Mouse (Mus musculus): ENCODE data around the gene Olfr317. TPM values are rescaled to one million over a fixed set of nuclear protein-coding genes. Genes with fewer than 3 reads are reported as not detected.
"Not testable (repeated sequence)": the region's sequence is repeated elsewhere in the genome, so short reads cannot be mapped to it uniquely, and the experiment has no call there.

The Olfr317 gene
- not detected for total RNA-seq (2021)
- long read RNA-seq, experiment 1, result 0 reads
- long read RNA-seq, experiment 2, result 0 reads

DNA sequence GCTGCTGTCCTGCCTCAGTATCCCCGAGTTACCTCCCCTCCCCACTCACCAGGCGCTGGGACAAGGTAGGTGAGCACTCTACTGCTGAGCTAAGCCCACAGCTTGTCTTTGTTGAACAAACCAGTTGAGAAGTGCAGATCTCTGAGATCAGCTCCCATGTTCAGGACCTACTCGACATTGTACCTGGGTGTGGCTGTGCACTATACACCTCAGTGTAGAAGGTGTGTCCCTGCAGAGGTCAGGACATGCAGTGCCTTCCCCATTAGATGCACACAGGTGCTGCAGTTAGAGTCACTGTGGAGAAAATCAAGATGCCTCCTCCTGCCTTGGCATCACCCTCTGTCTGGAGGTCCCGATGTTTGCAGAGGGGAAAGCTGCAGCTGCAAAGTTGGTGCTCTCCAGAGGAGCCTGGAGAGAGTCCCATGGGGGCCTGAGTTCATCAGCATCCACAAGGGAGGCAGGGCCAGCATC is at the start of gene Olfr317:
Gene Olfr317, minus strand, starts transcription at position 421 of the 471 bp plus-strand sequence.
- intact Hi-C loops (cut with DNase I; ENCODE audit: low total_unique reads), result no loop called here
- DNase-seq, result no peak

DNA sequence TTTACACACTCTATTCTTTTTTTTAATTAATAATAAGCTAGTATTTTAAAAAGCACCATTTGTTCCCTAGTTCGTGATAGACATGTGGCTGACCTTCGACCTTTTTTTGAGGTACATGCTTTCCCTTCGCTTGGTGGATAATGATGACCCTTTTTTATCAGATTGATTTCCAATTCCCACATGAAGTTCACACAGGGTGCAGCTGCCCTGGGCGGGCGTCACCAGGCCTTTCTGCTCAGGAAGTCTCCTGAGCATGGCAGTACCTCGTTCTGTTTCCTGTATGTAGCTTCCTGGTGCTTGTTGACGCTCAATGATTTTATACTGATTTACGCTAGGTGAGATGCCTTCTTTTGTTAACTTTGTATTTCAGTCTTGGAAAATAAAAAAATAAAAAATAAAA is 49.3 kb upstream of the Olfr317 start:
- no peak for DNase-seq
- intact Hi-C loops (cut with DNase I; ENCODE audit: low total_unique reads), result no loop called here

DNA sequence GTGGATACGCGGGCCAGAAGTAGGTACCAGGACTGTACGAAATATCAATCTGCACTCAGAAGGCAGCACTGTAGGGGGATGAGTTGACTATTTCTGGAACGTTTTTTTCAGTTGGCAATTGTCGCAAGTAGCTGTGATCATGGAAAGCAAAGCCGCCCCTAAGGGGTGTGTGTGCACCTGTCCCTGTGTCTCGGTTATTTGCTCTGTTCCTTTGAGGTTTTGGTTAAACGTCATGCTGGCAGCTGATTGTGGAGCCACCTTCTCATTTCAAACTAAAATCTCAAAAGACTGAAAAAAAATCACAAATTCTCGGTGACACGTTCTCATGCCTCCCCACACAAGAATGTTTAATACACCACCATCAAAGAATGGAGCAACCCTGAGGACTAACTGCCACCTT is 48.6 kb upstream of the Olfr317 start:
- intact Hi-C loops (cut with DNase I; ENCODE audit: low total_unique reads), result no loop called here
- no peak for DNase-seq

DNA sequence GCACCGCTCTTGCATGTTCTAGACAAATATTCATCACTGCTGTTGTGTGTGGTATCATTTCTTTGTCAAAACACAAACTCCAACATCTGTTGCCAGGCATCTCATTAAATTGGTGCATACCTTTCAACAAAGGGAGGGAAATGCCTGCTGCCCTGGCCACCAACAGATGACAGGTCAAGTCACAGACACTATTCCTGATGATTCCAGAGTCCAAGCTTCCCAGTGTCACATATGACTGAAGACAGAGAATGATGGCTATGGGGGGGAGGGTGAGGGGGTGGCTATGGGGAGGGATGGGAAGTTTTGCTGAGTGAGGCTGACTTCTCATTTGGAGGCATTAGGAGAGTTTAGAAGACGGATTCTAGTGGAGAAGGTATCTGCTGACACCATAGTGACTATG is 45.2 kb upstream of the Olfr317 start:
- no peak for DNase-seq
- intact Hi-C loops (cut with DNase I; ENCODE audit: low total_unique reads), result no loop called here

DNA sequence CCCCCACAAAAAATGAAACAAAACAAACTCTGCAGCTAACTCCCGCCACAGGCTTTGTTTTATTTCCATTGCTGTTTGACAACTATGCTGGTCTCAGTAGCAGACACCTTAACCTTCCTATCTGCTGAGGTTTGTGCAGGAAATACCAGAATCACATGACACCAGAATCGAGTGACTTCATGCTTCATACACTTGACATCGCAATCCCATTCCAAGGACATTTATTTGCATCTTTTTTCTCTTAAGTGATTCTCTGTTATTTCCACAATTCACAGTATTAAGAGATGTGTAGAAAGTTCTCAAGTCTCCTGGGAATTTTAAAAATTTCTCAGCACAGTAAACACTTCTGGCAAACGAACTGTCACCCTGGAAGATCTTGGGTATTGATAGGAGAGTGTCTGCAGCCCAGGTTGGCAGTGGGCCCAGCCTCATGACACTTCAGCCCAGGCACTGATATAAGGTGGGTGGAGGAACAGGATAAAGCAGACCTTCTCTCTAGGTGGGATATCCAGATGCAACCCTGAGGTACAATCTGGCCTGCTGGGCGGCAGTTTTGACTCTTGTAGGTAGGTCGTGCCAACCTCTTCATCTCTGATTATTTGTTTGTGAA is 43.6 kb upstream of the Olfr317 start, which contains the start of gene Olfr314:
Gene Olfr314, plus strand, starts transcription at position 473 of the 610 bp plus-strand sequence.
- no peak for DNase-seq
- intact Hi-C loops (cut with DNase I; ENCODE audit: low total_unique reads), result no loop called here

DNA sequence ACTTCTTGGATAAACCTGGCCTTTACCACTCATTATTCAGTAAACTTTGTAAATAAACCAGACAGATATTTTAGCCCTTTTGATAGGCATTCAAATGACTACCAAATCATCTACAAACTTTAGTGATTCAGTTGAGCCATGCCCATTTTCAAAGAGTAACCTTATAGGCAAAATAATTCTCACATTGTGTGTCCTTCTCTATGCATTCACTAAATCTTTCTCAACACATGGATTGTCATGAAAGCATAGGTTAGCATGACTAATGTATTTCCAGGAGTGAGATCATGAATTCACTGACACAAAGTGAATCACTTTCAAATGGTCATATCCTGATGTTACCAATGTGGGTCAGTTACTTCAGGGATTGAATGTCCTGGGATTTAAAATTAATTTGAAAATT is 33.9 kb upstream of the Olfr317 start, which contains the start of gene Olfr315:
Gene Olfr315, plus strand, starts transcription at position 301 of the 400 bp plus-strand sequence.
- no peak for DNase-seq
- intact Hi-C loops (cut with DNase I; ENCODE audit: low total_unique reads), result no loop called here

DNA sequence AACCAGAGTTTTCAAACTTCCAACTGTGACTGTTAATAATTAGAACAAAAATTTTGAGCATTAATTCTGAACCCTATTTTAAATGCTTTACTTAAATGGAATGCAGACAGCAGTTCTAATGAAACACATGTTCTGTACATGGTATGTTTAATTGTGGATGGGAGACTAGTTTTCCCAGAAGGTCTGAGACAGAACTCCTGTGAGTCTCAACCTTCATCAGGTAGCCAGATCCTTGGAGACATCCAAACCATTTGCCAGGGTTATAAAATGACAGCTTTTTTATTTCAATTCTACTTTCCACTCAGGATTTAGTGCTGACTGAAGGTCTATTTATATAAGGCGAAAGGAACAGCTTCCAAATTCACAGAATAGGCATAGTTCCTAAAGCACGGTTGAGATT is 13.4 kb upstream of the Olfr317 start, which contains the start of gene Olfr316:
Gene Olfr316, plus strand, starts transcription at position 301 of the 400 bp plus-strand sequence.
- intact Hi-C loops (cut with DNase I; ENCODE audit: low total_unique reads), result no loop called here
- DNase-seq, result no peak

DNA sequence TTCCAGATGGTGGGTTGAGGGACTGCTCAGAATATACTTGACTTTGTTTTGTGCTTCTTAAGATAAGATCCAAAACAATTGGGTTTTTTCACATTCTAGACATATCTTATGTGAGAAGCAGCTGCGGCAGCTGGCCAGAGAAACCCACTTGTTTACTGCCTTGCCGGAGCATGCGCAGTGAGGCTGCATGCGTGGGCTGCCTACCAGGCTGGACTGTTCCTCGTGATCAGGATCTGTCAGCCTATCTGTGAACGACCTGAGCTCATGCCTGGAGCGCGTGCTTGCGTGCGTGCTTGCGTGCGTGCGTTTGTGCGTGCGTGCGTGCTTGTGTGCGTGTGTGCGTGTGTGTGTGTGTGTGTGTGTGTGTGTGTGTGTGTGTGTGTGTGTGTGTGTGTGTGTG is 12.1 kb upstream of the Olfr317 start:
- intact Hi-C loops (cut with DNase I; ENCODE audit: low total_unique reads); DNase-seq: not testable (repeated sequence)

DNA sequence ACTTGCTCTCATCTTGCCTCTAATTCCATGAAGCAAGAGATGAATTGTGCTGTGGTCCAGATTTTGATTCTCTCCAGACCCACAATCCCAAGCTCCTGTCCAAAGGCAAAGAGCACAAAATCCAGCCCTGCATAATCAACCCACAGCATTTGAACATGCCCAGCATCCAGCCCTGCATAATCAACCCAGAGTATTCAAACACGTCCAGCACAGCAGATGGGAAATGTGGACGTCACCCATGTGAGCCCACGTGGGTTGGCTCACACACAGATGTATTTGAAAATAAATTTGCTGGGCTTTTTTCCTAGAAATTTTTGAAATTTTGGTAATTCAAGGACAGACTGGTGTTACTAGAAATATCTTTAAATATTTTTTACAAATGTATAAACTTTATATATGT is 5.6 kb downstream of the Olfr317 start:
- DNase-seq, result no peak
- intact Hi-C loops (cut with DNase I; ENCODE audit: low total_unique reads), result no loop called here

DNA sequence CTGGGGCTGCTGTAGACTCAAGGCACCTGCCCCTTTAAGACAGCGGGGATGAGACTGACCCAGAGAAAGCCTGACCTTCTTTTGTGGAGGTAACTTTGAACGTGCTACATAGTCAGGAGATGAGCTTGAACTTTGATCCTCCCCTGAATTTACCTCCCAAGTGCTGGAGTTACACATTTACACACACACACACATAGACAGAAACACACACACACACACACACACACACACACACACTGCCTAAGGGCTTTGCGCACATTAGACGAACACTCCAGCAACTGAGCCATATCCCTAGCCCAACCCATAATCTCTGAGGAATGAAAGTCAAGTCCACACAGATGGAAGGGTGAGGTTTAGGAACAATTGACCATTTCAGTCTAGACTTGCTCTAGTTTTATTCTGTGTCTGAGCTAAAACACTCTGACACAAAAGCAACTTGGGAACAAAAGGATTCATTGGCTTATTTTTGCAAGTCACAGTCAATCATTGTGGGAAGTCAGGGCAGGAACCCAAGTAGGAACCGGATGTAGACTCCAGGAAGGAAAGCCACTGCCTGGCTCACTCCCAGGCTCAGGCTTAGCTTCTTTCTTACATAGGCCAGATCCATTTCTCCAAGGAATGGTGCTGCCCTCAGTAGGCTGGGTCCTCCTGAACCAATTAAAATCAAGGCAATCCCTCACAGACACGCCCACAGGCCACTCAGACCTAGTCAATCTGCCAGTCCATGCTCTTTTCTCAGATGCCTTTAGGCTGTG is 10.9 kb downstream of the Olfr317 start:
- DNase-seq; intact Hi-C loops (cut with DNase I; ENCODE audit: low total_unique reads): not testable (repeated sequence)

DNA sequence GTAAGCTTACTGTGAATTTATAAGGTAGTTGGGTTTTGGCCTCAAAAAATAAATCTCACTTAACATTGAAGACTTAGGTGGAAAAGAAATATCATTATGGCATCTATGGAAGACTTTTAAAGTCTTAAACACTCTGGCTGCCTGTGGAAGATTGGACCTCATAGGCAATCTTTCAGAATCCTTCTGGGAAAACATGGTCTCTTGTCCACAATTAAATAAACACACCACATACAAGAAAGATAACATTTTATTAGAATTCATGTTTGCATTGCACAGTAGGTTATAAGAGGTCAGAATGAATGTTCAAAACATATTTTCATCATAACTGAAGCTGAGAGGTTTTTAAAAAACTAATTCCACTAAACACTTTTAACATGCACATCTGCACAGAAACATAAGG is 15.1 kb downstream of the Olfr317 start, which contains the start of gene Olfr318:
Gene Olfr318, minus strand, starts transcription at position 101 of the 400 bp plus-strand sequence.
- DNase-seq, result no peak
- intact Hi-C loops (cut with DNase I; ENCODE audit: low total_unique reads), result no loop called here

DNA sequence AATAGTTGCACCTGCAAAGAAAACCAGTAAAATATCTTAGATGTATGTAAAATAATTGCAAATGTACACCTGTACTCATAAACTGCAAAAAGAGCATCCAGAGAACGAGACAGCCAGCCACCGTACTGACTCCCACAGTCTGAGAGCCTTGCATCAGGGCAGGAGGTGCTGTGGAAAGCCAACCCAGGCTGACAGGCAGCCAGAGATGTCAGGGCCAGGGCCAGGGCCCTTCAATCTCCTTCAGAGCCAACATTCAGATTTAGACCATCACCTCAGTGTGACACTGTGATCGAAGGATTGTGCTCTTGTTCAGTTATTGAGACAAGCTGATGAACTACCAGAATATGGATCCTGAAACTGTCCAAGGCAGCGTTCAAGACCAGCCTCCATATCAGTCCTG is 19.3 kb downstream of the Olfr317 start:
- intact Hi-C loops (cut with DNase I; ENCODE audit: low total_unique reads), result no loop called here
- no peak for DNase-seq

DNA sequence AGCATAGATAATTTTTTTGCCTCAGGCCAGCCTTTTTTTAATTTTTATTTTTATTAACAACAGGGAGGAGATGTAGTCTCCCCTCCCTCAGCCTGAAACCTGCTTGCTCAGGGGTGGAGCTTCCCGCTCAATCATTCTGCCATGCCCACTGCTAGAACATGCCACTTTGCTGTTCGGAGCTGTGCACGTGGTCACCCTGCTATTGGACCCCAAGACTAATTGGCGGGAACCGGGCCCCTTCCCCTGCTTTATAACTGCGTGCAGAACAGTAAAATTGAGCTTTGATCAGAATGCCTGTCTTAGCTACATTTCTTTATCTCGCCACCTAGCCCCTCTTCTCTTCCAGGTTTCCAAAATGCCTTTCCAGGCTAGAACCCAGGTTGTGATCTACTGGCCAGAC is 21.3 kb downstream of the Olfr317 start:
- intact Hi-C loops (cut with DNase I; ENCODE audit: low total_unique reads); DNase-seq: not testable (repeated sequence)

DNA sequence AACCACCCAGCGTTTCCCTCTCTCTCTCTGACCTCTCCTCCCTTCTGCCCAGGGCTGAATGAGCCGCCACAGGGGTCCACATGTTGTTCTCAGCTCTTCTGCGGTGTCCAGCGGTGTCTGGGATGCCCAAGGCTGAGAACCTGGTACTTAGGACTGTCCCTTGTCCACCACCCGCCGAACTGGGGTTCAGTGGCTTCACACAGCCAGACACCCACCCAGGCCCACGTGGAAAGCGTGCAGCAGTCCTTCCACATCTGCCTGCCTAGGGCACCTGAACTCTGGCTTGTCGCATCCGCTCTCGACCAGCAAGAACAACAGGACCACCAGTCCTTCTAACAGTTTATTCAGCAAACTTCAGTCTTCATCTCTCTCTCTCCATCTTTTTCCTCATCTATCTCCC is 29.9 kb downstream of the Olfr317 start:
- intact Hi-C loops (cut with DNase I; ENCODE audit: low total_unique reads), result no loop called here
- DNase-seq, result no peak

DNA sequence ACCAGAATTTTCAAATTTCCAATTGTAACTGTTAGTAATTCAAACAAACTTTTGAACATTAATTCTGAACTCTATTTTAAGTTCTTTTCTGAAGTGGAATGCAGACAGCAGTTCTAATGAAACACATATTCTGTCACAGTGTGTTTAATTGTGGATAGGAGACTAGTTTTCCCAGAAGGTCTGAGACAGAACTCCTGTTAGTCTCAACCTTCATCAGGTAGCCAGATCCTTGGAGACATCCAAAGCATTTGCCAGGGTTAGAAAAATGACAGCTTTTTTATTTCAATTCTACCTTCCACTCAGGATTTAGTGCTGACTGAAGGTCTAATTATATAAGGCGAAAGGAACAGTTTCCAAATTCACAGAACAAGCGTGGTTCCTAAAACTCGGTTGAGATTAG is 40.1 kb downstream of the Olfr317 start, which contains the start of gene Olfr319:
Gene Olfr319, plus strand, starts transcription at position 301 of the 400 bp plus-strand sequence.
- DNase-seq, result no peak
- intact Hi-C loops (cut with DNase I; ENCODE audit: low total_unique reads), result no loop called here

Other genes with a start within 250 kb of the Olfr317 start
- gene Olfr332, start 246.7 kb downstream of the Olfr317 start, total RNA-seq (2021), result not detected
- not detected for gene Olfr331, start 236.6 kb downstream of the Olfr317 start, total RNA-seq (2021)
- not detected for gene Olfr330, start 204.4 kb downstream of the Olfr317 start, total RNA-seq (2021)
- gene Olfr329-ps, start 192.8 kb downstream of the Olfr317 start, total RNA-seq (2021), result not detected
- gene Olfr328, start 183.6 kb downstream of the Olfr317 start, total RNA-seq (2021), result under 1 TPM in 1 of 2 experiments, not detected in 1; 0.07 TPM
- gene Olfr224, start 168.7 kb downstream of the Olfr317 start, total RNA-seq (2021), result not detected
- not detected for gene Olfr325, start 161.5 kb downstream of the Olfr317 start, total RNA-seq (2021)
- not detected for gene Olfr324, start 144.1 kb downstream of the Olfr317 start, total RNA-seq (2021)
- not detected for gene 2210407C18Rik, start 123.1 kb downstream of the Olfr317 start, total RNA-seq (2021)
- gene Olfr323, start 108.7 kb downstream of the Olfr317 start, total RNA-seq (2021), result not detected
- not detected for gene Trim58, start 98.7 kb downstream of the Olfr317 start, total RNA-seq (2021)
- gene Olfr322, start 80.4 kb downstream of the Olfr317 start, total RNA-seq (2021), result not detected
- gene Olfr320, start 58.1 kb downstream of the Olfr317 start, total RNA-seq (2021), result not detected
- gene Olfr319, start 40.0 kb downstream of the Olfr317 start, total RNA-seq (2021), result not detected
- not detected for gene Olfr318, start 15.2 kb downstream of the Olfr317 start, total RNA-seq (2021)
- not detected for gene Olfr316, start 13.5 kb upstream of the Olfr317 start, total RNA-seq (2021)
- gene Olfr315, start 34.0 kb upstream of the Olfr317 start, total RNA-seq (2021), result not detected
- gene Olfr314, start 43.7 kb upstream of the Olfr317 start, total RNA-seq (2021), result not detected
- gene Fam183b, start 62.7 kb upstream of the Olfr317 start, total RNA-seq (2021), result not detected
- gene Olfr313, start 75.8 kb upstream of the Olfr317 start, total RNA-seq (2021), result not detected
- not detected for gene Olfr312, start 90.0 kb upstream of the Olfr317 start, total RNA-seq (2021)
- gene Olfr311, start 100.0 kb upstream of the Olfr317 start, total RNA-seq (2021), result not detected
- 1 to 10 TPM; 1.3 to 1.7 TPM for gene Gm12258, start 107.9 kb upstream of the Olfr317 start, total RNA-seq (2021)
- 1 to 10 TPM; 1.4 to 1.6 TPM for gene 2810021J22Rik, start 128.0 kb upstream of the Olfr317 start, total RNA-seq (2021)
- gene Zfp39, start 165.0 kb upstream of the Olfr317 start, total RNA-seq (2021), result 1 to 10 TPM; 4.1 to 5.3 TPM
- not detected for gene Btnl10, start 178.7 kb upstream of the Olfr317 start, total RNA-seq (2021)
- gene Rnf187, start 199.7 kb upstream of the Olfr317 start, total RNA-seq (2021), result 100 to 1,000 TPM; 126 to 139 TPM
- 1 to 10 TPM; 2.1 to 3.7 TPM for gene Hist3h2ba, start 209.7 kb upstream of the Olfr317 start, total RNA-seq (2021)
- 10 to 100 TPM; 15.1 to 16.8 TPM for gene Hist3h2a, start 215.5 kb upstream of the Olfr317 start, total RNA-seq (2021)
- gene Trim17, start 215.5 kb upstream of the Olfr317 start, total RNA-seq (2021), result under 1 TPM in 1 of 2 experiments, not detected in 1; 0.29 TPM
- gene Trim11, start 238.9 kb upstream of the Olfr317 start, total RNA-seq (2021), result 1 to 10 TPM; 9.3 to 9.6 TPM

Measured in gastrocnemius, postnatal 14 days (tissue).